Mouse (Mus musculus) lung, postnatal 0 days (tissue): ENCODE data around the gene Mia2.

Experiments used
- CTCF ChIP-seq: IDR thresholded peaks from 2 replicates; pipeline ENCODE4 v1.5.1; 2016; ENCODE audit warnings: antibody characterized with exemption, mild to moderate bottlenecking
- EP300 ChIP-seq: IDR thresholded peaks from 2 replicates; pipeline ENCODE4 v1.6.1; 2016; ENCODE audit warnings: antibody characterized with exemption, mild to moderate bottlenecking, control low read depth

DNA sequence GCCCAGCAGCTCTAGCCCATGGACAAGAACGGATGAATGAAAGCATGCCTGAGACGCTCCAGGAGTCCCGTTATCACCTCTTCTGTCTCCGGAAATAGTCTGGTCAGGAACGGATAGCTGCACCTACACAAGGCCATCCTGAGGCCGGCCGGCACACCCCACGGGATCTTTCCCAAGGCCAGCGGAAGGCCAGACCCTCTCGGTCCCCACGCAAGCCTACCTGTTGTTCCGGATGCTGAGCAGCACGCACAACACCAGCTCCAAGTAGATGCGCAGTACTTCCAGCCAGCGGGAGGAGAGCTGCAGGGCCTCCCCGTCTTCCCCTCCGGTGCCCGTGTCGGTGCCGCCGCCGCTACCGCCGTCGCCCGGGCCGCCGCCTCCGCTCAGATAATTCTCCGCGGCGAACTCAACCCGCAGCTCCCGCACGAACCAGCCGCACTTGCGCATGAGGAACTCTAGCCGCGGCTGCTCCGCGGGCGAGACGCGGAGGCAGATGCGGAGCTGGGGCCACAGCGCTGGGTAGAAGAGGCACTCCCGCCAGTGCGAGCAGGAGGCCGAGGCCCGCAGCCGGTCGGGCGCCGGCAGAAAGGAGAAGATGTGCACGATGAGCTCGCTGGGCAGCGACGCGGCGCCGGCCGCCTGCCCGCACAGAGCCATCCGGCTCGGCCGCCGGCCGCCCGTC is 123.2 kb downstream of the Mia2 start:
- TF ChIP-seq CTCF (no peak), EP300 (no peak)
